Mouse (Mus musculus) heart, embryonic 12.5 days (tissue): ENCODE measurements around the gene Prpsap2. TPM values are rescaled to one million over a fixed set of nuclear protein-coding genes. Genes with fewer than 3 reads are reported as not detected.

ENCODE experiments used
- ATAC-seq: fragments of 200-750 bp; cut with Nextera tagmentation; 2 replicates; pipeline ENCODE4 v1.8.0; 2017; ENCODE audit warnings: moderate TSS enrichment, moderate library complexity; ENCODE audit not compliant: insufficient number of reproducible peaks, low FRiP score
- H3K27ac ChIP-seq: fragments of 300-500 bp; sonication (generic); 2 replicates; pipeline ENCODE4 v1.5.1; 2016; ENCODE audit warnings: mild to moderate bottlenecking, moderate library complexity; ENCODE audit not compliant: poor library complexity, severe bottlenecking
- H3K27me3 ChIP-seq: fragments of 300-500 bp; sonication (generic); replicated peaks from 2 replicates; pipeline ENCODE4 v1.6.1; 2016; ENCODE audit warnings: mild to moderate bottlenecking, moderate library complexity
- H3K36me3 ChIP-seq: fragments of 300-500 bp; sonication (generic); 2 replicates; pipeline ENCODE4 v1.6.1; 2016; ENCODE audit warnings: mild to moderate bottlenecking, moderate library complexity
- H3K4me1 ChIP-seq: fragments of 300-500 bp; sonication (generic); replicated peaks from 2 replicates; pipeline ENCODE4 v1.6.1; 2016; ENCODE audit warnings: mild to moderate bottlenecking
- H3K4me2 ChIP-seq: fragments of 300-500 bp; sonication (generic); 2 replicates; pipeline ENCODE4 v1.6.1; 2016; ENCODE audit warnings: mild to moderate bottlenecking, moderate library complexity
- H3K4me3 ChIP-seq: fragments of 300-500 bp; sonication (generic); 2 replicates; pipeline ENCODE4 v1.5.1; 2016; ENCODE audit warnings: mild to moderate bottlenecking
- H3K9ac ChIP-seq: fragments of 300-500 bp; sonication (generic); 2 replicates; pipeline ENCODE4 v1.6.1; 2016; ENCODE audit warnings: mild to moderate bottlenecking, moderate library complexity
- H3K9me3 ChIP-seq: fragments of 300-500 bp; sonication (generic); replicated peaks from 2 replicates; pipeline ENCODE4 v1.6.1; 2016; ENCODE audit warnings: mild to moderate bottlenecking, moderate library complexity
- WGBS: fragments of 180-500 bp; shearing (Covaris S2); methylation state at CpG from one replicate; pipeline ENCODE4 v1.1.7; 2016; 5-methylcytosine and 5-hydroxymethylcytosine counted together
- polyA plus RNA-seq: library from polyadenylated mRNA; unstranded; fragments of >200 nt; fragmentation: Nextera tagmentation; extraction: Ambion mirVana; gene quantifications from 2 replicates; pipeline ENCODE4 v1.2.1, GENCODE M21; 2016

Gene Prpsap2
- polyA plus RNA-seq, 1 experiment from 2014 or later = 16.4 TPM

DNA sequence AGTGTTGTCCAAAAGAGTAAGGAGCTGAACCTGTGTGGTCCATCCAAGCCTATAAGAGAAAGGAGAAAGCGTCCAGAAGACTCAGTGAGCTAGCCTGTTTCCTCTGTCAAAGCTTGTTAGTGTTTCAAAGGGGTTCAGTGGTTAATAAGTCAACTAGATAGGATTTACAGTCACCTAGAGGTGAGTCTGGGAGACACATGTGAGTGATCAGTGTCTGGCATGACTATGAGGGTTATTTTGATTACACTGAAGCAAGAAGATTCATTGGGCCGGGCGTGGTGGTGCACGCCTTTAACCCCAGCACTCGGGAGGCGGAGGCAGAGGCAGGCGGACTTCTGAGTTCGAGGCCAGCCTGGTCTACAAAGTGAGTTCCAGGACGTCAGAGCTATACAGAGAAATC is 16.1 kb downstream of the Prpsap2 start:
- no peak for ATAC-seq
- WGBS = 86% methylated on average over 9 of the region's 9 CpGs

DNA sequence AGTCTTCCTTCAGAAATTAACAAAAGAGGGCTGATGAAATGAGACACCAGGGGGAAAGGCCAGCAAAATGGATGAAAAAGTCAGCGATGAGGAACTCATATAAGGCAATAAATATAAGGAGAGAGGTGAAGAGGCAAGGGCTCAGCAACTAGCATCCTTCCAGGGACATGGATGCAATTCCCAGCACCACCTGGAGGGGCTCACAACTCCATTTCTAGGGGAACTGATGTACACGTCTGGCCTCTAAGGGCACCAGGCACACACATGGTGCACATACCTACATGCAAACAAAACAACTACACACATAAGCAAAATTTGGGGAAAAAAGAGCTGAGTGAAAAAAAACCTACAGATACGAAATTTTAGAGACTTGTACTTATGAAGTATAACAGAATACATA is 17.4 kb downstream of the Prpsap2 start:
- Histone ChIP-seq H3K27me3 (no peaks in the 10 kb centered on the region), H3K4me2 (no peak overlapping the region), H3K4me3 (no peak overlapping the region), H3K27ac (no peak overlapping the region), H3K9ac (no peak overlapping the region), H3K4me1 (no peaks in the 10 kb centered on the region), H3K9me3 (no peaks in the 10 kb centered on the region), H3K36me3 (peaks cover 77% of the 10 kb centered on the region)
- WGBS = 69% methylated on average over 3 of the region's 3 CpGs
- no peak for ATAC-seq

More for the DNA sequence above, 16.1 kb downstream of the Prpsap2 start:
- Histone ChIP-seq H3K27me3 (no peaks in the 10 kb centered on the region), H3K9me3 (no peaks in the 10 kb centered on the region), H3K4me2 (no peak overlapping the region), H3K4me3 (no peak overlapping the region), H3K36me3 (peaks cover 78% of the 10 kb centered on the region), H3K4me1 (no peaks in the 10 kb centered on the region), H3K9ac (no peak overlapping the region), H3K27ac (no peak overlapping the region)

DNA sequence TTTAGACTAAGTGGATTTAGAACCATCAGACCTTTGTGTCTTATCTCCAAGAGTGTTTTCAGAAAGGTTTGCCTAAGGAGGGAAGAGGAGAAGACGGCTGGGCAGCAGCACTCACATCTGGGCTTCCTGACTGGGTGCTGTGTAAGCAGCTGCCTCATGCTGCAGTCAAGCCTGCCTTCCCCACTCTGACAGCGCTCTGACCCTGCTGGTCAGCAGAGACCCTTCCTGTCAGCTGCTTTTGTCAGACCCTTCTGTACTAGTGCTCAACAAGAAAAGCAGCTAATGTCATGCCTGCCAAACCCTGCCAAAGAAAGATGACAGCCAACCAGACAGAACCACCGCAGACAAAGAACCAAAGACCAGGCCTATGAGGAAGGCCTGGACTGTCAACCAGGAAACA is 18.1 kb downstream of the Prpsap2 start:
- H3K9me3 ChIP-seq = no peaks in the 10 kb centered on the region
- no peak for ATAC-seq
- no peaks in the 10 kb centered on the region for H3K4me1 ChIP-seq
- H3K9ac ChIP-seq = no peak overlapping the region
- H3K36me3 ChIP-seq = peaks cover 76% of the 10 kb centered on the region
- 71% methylated on average over 3 of the region's 3 CpGs for WGBS
- H3K27ac ChIP-seq = no peak overlapping the region
- no peaks in the 10 kb centered on the region for H3K27me3 ChIP-seq
- no peak overlapping the region for H3K4me3 ChIP-seq
- no peak overlapping the region for H3K4me2 ChIP-seq

DNA sequence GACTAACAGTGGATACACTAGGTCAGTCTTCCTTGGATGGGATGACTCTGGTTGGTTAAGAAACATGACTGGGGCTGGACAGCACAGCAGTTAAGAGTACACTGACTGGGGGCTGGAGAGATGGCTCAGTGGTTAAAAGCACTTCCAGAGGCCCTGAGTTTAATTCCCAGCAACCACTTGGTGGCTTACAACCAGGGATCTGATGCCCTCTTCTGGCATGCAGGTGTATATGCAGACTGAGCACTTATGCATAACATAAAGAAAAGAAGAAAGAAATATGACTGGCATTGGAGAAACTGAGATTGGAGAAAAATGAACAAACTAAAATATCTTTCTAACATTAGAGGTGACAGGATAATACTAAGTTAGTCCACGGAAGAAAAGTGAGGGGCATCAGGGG is 21.4 kb downstream of the Prpsap2 start:
- WGBS = 86% methylated on average over 1 of the region's 1 CpGs
- no peak overlapping the region for H3K27ac ChIP-seq

DNA sequence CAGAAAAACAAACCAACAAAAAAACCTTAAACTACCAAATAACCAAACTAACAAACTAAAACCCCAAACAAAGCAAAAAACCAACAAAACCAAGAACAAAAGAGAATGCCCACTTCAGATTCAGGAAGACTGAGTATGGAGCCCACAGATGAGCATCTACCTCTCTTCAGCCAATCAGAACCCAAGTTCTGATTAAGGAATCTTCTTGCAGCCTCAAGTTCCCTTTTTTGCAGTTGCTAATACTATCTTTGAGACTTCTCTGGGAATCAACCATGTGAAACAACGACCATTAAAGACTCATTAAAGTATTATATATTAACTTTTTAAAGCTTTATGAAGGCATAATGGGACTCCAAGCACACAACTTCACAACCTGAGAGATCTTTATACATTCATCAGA is 24.6 kb downstream of the Prpsap2 start:
- H3K9me3 ChIP-seq = no peaks in the 10 kb centered on the region
- WGBS = 91% methylated on average over 1 of the region's 1 CpGs
- no peaks in the 10 kb centered on the region for H3K4me1 ChIP-seq
- no peak overlapping the region for H3K27ac ChIP-seq
- no peak for ATAC-seq
- no peak overlapping the region for H3K4me3 ChIP-seq
- peaks cover 89% of the 10 kb centered on the region for H3K36me3 ChIP-seq
- H3K27me3 ChIP-seq = no peaks in the 10 kb centered on the region
- H3K4me2 ChIP-seq = no peak overlapping the region
- H3K9ac ChIP-seq = no peak overlapping the region

More for the DNA sequence above, 21.4 kb downstream of the Prpsap2 start:
- no peak overlapping the region for H3K4me3 ChIP-seq
- no peak overlapping the region for H3K4me2 ChIP-seq
- no peak for ATAC-seq
- H3K4me1 ChIP-seq = no peaks in the 10 kb centered on the region
- no peaks in the 10 kb centered on the region for H3K9me3 ChIP-seq
- H3K9ac ChIP-seq = no peak overlapping the region
- no peaks in the 10 kb centered on the region for H3K27me3 ChIP-seq
- H3K36me3 ChIP-seq = peaks cover 81% of the 10 kb centered on the region

DNA sequence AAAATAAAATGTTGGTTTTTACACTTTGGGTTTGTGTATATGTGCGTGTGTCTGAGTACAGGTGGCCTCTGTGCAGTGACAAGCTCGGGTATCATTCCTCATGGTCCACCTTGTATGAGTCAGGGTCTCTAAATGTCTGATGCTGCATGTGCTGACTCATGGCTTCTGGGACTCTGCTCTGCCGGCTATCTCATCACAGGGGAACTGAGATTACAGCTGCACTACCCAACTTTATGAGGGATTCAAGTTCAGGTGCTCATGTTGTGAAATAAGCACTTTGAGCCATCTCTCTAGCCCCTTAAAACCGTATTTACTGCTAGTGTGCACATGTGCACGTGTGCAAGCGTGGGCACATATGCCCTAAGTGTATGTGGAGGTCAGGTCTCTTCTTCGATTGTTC is 29.2 kb downstream of the Prpsap2 start:
- no peak overlapping the region for H3K9ac ChIP-seq
- H3K4me3 ChIP-seq = no peak overlapping the region
- H3K36me3 ChIP-seq = peaks cover 81% of the 10 kb centered on the region
- WGBS = 83% methylated on average over 7 of the region's 7 CpGs
- no peak for ATAC-seq
- no peaks in the 10 kb centered on the region for H3K9me3 ChIP-seq
- H3K27me3 ChIP-seq = no peaks in the 10 kb centered on the region
- peaks cover 6% of the 10 kb centered on the region; the same call in 1 of the 2 replicates for H3K4me1 ChIP-seq
- no peak overlapping the region for H3K27ac ChIP-seq
- no peak overlapping the region for H3K4me2 ChIP-seq

DNA sequence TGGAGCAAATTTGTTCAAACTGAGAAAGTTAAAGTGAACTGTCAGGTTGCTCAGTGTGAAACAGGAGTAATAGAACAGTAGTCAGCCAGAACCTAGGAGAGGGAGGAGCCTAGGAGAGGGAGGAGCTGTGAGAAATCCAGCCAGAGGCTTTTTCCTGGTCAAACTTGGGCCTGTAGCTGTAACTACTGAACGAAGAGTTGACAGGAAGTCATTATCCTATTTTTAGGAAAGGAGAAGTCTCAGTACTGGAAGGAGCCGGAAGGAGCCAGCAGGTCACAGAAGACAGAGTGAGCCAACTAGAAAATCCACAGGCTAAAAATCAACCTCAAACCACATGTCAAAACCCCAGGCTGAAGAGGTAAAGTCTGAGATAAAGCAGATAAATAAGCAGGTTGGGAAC is 33.9 kb downstream of the Prpsap2 start:
- 11% methylated on average over 2 of the region's 2 CpGs for WGBS
- Histone ChIP-seq H3K27ac (no peak overlapping the region; the same call in 1 of the 2 replicates), H3K36me3 (peaks cover 45% of the 10 kb centered on the region), H3K4me2 (no peak overlapping the region), H3K4me3 (no peak overlapping the region), H3K4me1 (peaks cover 6% of the 10 kb centered on the region; the same call in 1 of the 2 replicates), H3K9me3 (no peaks in the 10 kb centered on the region), H3K9ac (no peak overlapping the region), H3K27me3 (no peaks in the 10 kb centered on the region)
- no peak for ATAC-seq

DNA sequence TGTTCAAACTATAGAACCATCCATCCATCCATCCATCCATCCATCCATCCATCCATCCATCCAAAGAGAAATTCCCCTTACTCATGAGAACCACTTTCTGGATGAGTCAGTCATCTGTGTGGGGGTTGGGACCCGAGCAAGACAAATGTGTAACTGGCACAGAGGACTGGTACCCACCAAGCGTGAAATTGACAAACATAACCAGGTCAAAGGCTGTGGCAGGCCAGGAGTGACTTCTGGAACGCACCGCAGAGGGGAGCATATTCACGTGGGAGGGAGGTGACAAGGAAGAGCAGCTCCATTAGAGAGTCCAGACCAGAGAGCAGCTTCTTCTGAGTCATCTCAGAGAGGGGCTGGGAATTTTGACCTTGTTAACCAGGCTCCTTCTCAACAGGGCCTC is 39.8 kb downstream of the Prpsap2 start:
- Histone ChIP-seq H3K9ac (no peak overlapping the region), H3K36me3 (no peaks in the 10 kb centered on the region), H3K4me1 (no peaks in the 10 kb centered on the region), H3K4me3 (no peak overlapping the region), H3K4me2 (no peak overlapping the region), H3K9me3 (no peaks in the 10 kb centered on the region), H3K27ac (no peak overlapping the region), H3K27me3 (no peaks in the 10 kb centered on the region)
- no peak for ATAC-seq
- WGBS = 78% methylated on average over 5 of the region's 5 CpGs

DNA sequence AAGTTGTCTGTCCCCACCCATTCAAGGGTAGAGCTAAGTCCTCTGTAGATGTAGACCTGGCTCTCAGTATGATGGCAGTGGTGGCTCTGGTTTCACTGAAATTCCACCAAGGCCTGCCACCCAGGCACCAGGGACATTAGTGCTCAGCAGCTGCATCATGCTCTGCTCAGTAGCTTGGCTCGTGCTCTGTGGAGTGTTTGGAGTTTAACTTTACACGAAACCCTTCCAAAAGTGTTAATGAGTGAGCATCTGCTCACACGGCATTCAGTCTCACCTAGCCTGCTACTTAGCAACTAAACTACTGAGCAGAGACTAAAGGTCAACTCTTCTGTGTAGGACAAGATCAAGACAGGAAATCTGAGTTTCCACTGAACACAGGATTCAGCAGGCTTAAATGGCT is 41.3 kb downstream of the Prpsap2 start, which contains the start of gene Slc5a10:
Gene Slc5a10 (minus strand): TSS at position 191 of the 400 bp plus-strand sequence.
- H3K36me3 ChIP-seq = no peaks in the 10 kb centered on the region
- WGBS = 80% methylated on average over 3 of the region's 3 CpGs
- H3K4me1 ChIP-seq = no peaks in the 10 kb centered on the region
- H3K9ac ChIP-seq = no peak within 1 kb of the TSS
- H3K4me3 ChIP-seq = no peak within 1 kb of the TSS
- no peaks in the 10 kb centered on the region for H3K9me3 ChIP-seq
- no peak for ATAC-seq
- no peak within 1 kb of the TSS for H3K27ac ChIP-seq
- H3K27me3 ChIP-seq = no peaks in the 10 kb centered on the region
- H3K4me2 ChIP-seq = no peak within 1 kb of the TSS

DNA sequence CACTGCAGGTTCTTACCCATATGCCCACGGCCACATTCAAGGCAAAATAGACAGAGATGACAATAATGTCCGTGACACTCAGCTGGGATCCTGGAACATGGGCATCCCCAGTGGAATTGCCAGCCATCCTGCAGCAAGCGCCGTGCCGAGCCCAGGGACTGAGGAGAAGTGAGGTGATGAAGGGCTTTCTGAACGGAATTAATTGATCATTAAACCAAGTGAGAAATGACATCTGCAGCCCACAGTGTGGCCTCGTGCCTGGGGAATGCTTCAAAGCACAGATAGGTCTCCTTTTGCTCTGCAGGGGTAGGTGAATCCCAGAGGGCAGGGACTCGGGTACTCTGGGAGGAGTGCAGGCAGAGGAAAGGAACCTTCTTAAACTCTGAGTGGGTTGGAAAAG is 42.1 kb downstream of the Prpsap2 start:
- 77% methylated on average over 8 of the region's 8 CpGs for WGBS
- H3K9ac ChIP-seq = no peak overlapping the region
- ATAC-seq = no peak
- no peak overlapping the region for H3K4me3 ChIP-seq
- no peak overlapping the region for H3K27ac ChIP-seq
- no peaks in the 10 kb centered on the region for H3K9me3 ChIP-seq
- H3K27me3 ChIP-seq = no peaks in the 10 kb centered on the region
- no peaks in the 10 kb centered on the region for H3K4me1 ChIP-seq
- H3K4me2 ChIP-seq = no peak overlapping the region
- no peaks in the 10 kb centered on the region for H3K36me3 ChIP-seq

DNA sequence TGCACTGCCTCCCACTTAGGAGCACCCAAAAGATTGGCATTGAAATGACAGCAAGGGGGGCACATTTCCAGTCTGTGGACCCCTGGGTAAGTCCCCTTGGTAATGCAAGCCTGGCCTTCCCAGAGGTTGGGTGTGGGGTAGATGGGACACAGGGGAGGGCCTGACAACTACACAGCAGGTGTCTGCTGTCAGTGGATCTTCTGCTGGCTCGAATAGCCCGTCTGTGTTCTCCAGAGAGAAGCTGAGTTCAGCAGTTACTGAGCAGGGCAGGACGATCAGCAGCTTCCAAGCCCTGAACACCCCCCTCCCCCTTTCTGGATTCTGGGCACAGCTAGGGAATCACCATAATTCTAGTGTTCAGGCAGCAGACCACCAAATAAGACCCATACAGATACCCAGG is 42.5 kb downstream of the Prpsap2 start:
- no peaks in the 10 kb centered on the region for H3K9me3 ChIP-seq
- H3K9ac ChIP-seq = no peak overlapping the region
- no peak for ATAC-seq
- 51% methylated on average over 3 of the region's 3 CpGs for WGBS
- H3K27ac ChIP-seq = no peak overlapping the region
- H3K4me2 ChIP-seq = no peak overlapping the region
- no peaks in the 10 kb centered on the region for H3K4me1 ChIP-seq
- no peak overlapping the region for H3K4me3 ChIP-seq
- no peaks in the 10 kb centered on the region for H3K27me3 ChIP-seq
- no peaks in the 10 kb centered on the region for H3K36me3 ChIP-seq

DNA sequence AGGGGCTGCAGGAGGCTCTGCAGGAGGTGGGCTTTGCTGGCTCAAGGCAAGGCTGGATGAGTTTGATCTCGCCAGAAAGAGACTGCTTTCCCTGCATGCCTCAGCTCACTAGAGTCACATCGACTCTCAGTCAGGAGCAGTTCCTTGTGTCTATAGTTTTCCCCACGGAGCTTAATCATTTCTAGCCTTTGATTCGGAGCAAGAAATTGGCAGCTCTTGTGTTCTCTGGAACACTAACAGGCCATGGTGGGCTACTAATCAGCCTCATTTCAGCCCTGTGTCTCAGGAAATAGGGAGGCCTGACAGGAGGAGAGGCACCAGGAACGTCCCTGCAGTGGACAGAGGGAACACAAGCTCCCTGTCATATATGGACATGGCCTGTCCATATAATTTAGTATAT is 43.9 kb downstream of the Prpsap2 start:
- Histone ChIP-seq H3K9ac (no peak overlapping the region), H3K27me3 (no peaks in the 10 kb centered on the region), H3K27ac (no peak overlapping the region), H3K36me3 (no peaks in the 10 kb centered on the region), H3K4me3 (no peak overlapping the region), H3K4me2 (no peak overlapping the region), H3K9me3 (no peaks in the 10 kb centered on the region), H3K4me1 (no peaks in the 10 kb centered on the region; the same call in 1 of the 2 replicates)
- no peak for ATAC-seq
- WGBS = 62% methylated on average over 5 of the region's 5 CpGs
